Mouse (Mus musculus): ENCODE data around the gene Plcg1.

DNA sequence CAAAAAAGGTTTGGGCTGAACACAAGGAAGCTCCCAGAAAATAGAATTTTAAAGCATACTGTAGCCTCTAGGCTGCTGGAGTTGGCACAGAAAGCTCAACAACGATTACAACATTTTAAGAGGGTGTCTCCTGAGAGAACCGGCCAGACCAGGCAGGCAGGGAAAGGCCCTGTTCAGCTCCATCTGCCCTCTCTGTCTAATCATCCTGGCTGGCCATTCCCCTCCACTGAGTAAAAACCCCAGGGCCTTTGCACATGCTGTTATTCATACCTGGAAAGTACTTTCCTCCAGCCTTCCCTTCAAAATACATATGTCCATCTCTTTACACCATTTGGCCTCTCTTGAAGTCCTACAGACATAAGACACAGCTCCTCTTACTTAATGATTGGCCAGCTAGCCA, 1.7 kb upstream of the Plcg1 start:
- TF ChIP-seq CTCF (IDR thresholded peaks at IDR 0.05; ENCODE audit: low read depth) (no peak), EP300 (optimal IDR thresholded peaks at IDR 0.05) (no peak)
